ENCODE assay signal across 21 mouse cellular contexts in the genomic region with DNA sequence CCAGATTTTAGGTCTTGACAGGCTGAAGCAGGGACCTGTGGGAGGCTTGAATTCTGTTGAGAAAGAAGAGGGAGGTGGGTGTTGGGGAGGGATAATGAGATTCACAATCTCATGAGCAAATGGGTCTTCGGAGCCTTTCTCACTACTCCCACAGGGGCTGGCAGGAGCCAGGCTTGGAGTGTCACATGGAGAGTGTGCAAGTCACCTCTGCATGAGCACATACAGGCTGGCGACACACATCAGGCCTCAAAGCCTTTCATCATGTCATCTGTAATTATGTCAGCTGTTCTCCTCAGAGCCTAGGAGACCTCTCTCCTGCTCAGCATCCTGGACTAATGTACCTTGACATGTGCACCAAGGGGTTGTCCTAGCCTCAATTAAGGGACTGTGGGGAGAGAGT.
DNase-seq lines count a peak whose midpoint lies in the region; ATAC-seq lines count a peak whose summit lies in the region.
"Had no signal": no experiment of that assay in that cellular context is flagged by ENCODE, and none has a peak within 500 bp of the region (broad histone marks: within the 10 kb centered on the region; RNA-seq: fewer than 3 reads in every experiment).

No protein-coding gene starts in this region.

- DNase-seq in frontal cortex, postnatal 14 days (ENCODE audit: low spot score in 2 of 2): no peak
- DNase-seq in left cerebral cortex, adult 18-20 months (ENCODE audit: low spot score in 2 of 2): peak; percentile 41 to 69
- no peak for DNase-seq in left cerebral cortex, postnatal 10 days (ENCODE audit: extremely low spot score in 1 of 2, low spot score in 2 of 2)
- peak; percentile 58 to 61 for DNase-seq in right cerebral cortex, adult 2 months (ENCODE audit: low spot score in 2 of 2)
- no peak for DNase-seq in right cerebral cortex, postnatal 14 days
- no peak for DNase-seq in cerebellum, adult 8-10 months
- DNase-seq: adrenal gland, adult 2 months; cerebellum, postnatal 14 days; embryo, embryonic 11 days; gastrocnemius, postnatal 10 days; heart, adult 11 months; heart, postnatal 14 days; kidney, adult 8-10 months; kidney, postnatal 14 days; liver; right cerebral cortex, postnatal 4 days had no signal

- no peak overlapping the region for H3K27ac ChIP-seq in forebrain, embryonic 13.5 days

- no peak overlapping the region for H3K9ac ChIP-seq in forebrain, embryonic 13.5 days
- H3K9ac ChIP-seq: heart, embryonic 12.5 days had no signal

- WGBS in forebrain, embryonic 13.5 days: 100% methylated on average over 2 of the region's 2 CpGs

- no peak overlapping the region for H3K4me2 ChIP-seq in forebrain, embryonic 13.5 days
- H3K4me2 ChIP-seq: heart, embryonic 12.5 days had no signal

- no peaks in the 10 kb centered on the region for H3K9me3 ChIP-seq in forebrain, embryonic 13.5 days (replicated peaks)

- intact Hi-C loops in left cerebral cortex, postnatal 10 days (cut with DNase I): no loop called here

- H3K36me3 ChIP-seq in forebrain, embryonic 13.5 days (ENCODE audit: poor library complexity, severe bottlenecking): no peaks in the 10 kb centered on the region
- H3K36me3 ChIP-seq: heart, embryonic 12.5 days had no signal

- no peaks in the 10 kb centered on the region for H3K4me1 ChIP-seq in forebrain, embryonic 13.5 days

- H3K27me3 ChIP-seq in forebrain, embryonic 13.5 days: no peaks in the 10 kb centered on the region

- H3K4me3 ChIP-seq in forebrain, embryonic 13.5 days: no peak overlapping the region
- H3K4me3 ChIP-seq: heart, embryonic 12.5 days had no signal

- peak; percentile 55 for ATAC-seq in frontal cortex, adult (ENCODE audit: low TSS enrichment)
- no peak for ATAC-seq in forebrain, embryonic 13.5 days
- ATAC-seq: forebrain, embryonic 16.5 days; lung, postnatal 0 days had no signal

Comparison
In these comparisons a context has a peak if more than half of its experiments do, and no peak if none do; other contexts are left out.
1. DNase-seq: peak in left cerebral cortex, adult 18-20 months (2 of 2) and right cerebral cortex, adult 2 months (2 of 2); none in frontal cortex, postnatal 14 days (0 of 2), left cerebral cortex, postnatal 10 days (0 of 2), right cerebral cortex, postnatal 14 days (single experiment) and cerebellum, adult 8-10 months (single experiment).